Mouse (Mus musculus) testis, adult 2 months (tissue): ENCODE measurements at regions not wholly inside any gene's neighbourhood (a gene's known extent, or its start where the extent isn't known, plus 50 kb on each side); places are given as distances from the start of the nearest gene placed in this dataset.

Experiments
- CTCF ChIP-seq: fragments of 200-500 bp; IDR thresholded peaks from 2 replicates; pipeline ENCODE4 v1.5.1; 2012; ENCODE audit warnings: low read depth, mild to moderate bottlenecking, inconsistent platforms, low read length, moderate library complexity; ENCODE audit not compliant: control insufficient read depth, insufficient read depth, insufficient replicate concordance
- POLR2A ChIP-seq: fragments of 200-500 bp; IDR thresholded peaks from 2 replicates; pipeline ENCODE4 v1.6.1; 2012; ENCODE audit warnings: low read depth, mild to moderate bottlenecking, inconsistent platforms, low read length, moderate library complexity; ENCODE audit not compliant: control insufficient read depth

- TF ChIP-seq CTCF, result no peak
- TF ChIP-seq POLR2A, result no peak
Measured at GRCm38 (mm10) chr6:144874251-144874650, 92.5 kb upstream of the Sox5 start.
